Mouse (Mus musculus) c-Kit-positive CD71-positive TER-119-positive erythroid progenitor cells, embryonic 14.5 days (primary cell): ENCODE measurements around the gene Slc16a2.

Experiments used
- DNase-seq: peaks from one replicate; pipeline ENCODE4 v3.0.0-alpha.2; 2013; ENCODE audit warnings: low spot score

Gene Slc16a2

DNA sequence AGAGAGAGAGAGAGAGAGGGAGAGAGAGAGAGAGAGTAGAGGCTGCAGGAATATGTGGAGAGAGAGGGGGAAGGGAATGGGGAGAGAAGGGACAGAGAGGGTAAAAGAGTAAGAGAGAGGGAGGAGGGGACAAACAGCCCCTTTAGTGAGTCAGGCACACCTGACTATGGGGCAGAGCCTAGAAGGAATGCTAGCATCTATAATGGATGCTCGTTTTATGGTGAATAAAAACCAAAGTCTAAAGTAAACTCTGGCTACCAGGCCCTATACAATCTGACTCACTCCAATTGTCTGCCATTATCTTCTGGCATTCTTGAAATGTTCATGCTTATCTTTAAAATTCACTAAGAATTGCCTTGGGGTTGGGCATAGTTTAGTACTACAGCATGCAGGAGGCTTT, 169.7 kb downstream of the Slc16a2 start:
- no peak for DNase-seq
